Mouse (Mus musculus) embryonic facial prominence, embryonic 13.5 days (tissue): ENCODE results near the gene Ube2v1. TPM values are rescaled to one million over a fixed set of nuclear protein-coding genes. Genes with fewer than 3 reads are reported as not detected.

Experiments
- ATAC-seq: fragments of 200-750 bp; cut with Nextera tagmentation; 2 replicates; pipeline ENCODE4 v1.8.0; 2017; ENCODE audit warnings: low read depth; ENCODE audit not compliant: insufficient number of reproducible peaks, insufficient read depth, low FRiP score, low TSS enrichment
- H3K27ac ChIP-seq: fragments of 300-500 bp; sonication (generic); 2 replicates; pipeline ENCODE4 v1.5.1; 2015; ENCODE audit warnings: moderate library complexity, mild to moderate bottlenecking, inconsistent platforms
- H3K27me3 ChIP-seq: fragments of 300-500 bp; sonication (generic); 2 replicates; pipeline ENCODE4 v1.6.1; 2015; ENCODE audit warnings: mild to moderate bottlenecking, inconsistent platforms
- H3K36me3 ChIP-seq: fragments of 300-500 bp; sonication (generic); 2 replicates; pipeline ENCODE4 v1.6.1; 2015; ENCODE audit warnings: mild to moderate bottlenecking, inconsistent platforms
- H3K4me1 ChIP-seq: fragments of 300-500 bp; sonication (generic); 2 replicates; pipeline ENCODE4 v1.6.1; 2015; ENCODE audit warnings: inconsistent platforms
- H3K4me2 ChIP-seq: fragments of 300-500 bp; sonication (generic); 2 replicates; pipeline ENCODE4 v1.6.1; 2015; ENCODE audit warnings: moderate library complexity, mild to moderate bottlenecking, inconsistent platforms
- H3K4me3 ChIP-seq: fragments of 300-500 bp; sonication (generic); 2 replicates; pipeline ENCODE4 v1.5.1; 2015; ENCODE audit warnings: mild to moderate bottlenecking, inconsistent platforms
- H3K9ac ChIP-seq: fragments of 300-500 bp; sonication (generic); 2 replicates; pipeline ENCODE4 v1.6.1; 2015; ENCODE audit warnings: mild to moderate bottlenecking, inconsistent platforms
- H3K9me3 ChIP-seq: fragments of 300-500 bp; sonication (generic); 2 replicates; pipeline ENCODE4 v1.6.1; 2016; ENCODE audit warnings: inconsistent platforms
- WGBS: fragments of 180-500 bp; shearing (Covaris S2); methylation state at CpG from one replicate; pipeline ENCODE4 v1.1.7; 2015; ENCODE audit warnings: mixed read lengths; 5-methylcytosine and 5-hydroxymethylcytosine counted together
- polyA plus RNA-seq: library from polyadenylated mRNA; unstranded; fragments of >200 nt; fragmentation: Nextera tagmentation; extraction: Ambion mirVana; gene quantifications from 2 replicates; pipeline ENCODE4 v1.2.1, GENCODE M21; 2015

Ube2v1 gene
- polyA plus RNA-seq, 1 experiment from 2014 or later, result 262 TPM

GRCm38 (mm10) chr2:167583161-167583952 lies 48.5 kb downstream of the Ube2v1 start:
- ATAC-seq, result no peak
- H3K4me1 ChIP-seq, result peaks cover 54% of the 10 kb centered on the region

DNA sequence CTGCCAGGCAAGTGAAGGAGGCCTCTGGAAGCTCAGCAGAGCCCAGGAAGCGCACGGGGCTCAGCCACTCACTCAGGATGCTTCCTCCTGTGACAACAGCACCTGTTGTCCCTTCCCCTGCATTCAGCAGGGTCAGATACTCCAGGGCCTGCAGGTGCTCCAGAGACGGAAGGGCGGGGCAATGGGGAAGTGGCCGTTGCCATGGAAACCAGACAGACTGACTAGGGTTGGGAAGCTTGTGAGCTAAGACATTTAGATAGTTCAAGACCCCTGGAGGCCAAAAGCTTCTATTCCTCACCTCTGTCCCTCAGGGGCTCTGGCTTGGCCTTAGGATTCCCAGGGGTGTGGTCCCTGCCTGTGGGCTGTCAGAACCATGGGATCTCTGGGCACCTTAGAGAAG lies 53.4 kb downstream of the Ube2v1 start:
- no peak overlapping the region for H3K4me2 ChIP-seq
- no peaks in the 10 kb centered on the region for H3K9me3 ChIP-seq
- no peaks in the 10 kb centered on the region for H3K36me3 ChIP-seq
- no peak overlapping the region for H3K4me3 ChIP-seq
- no peaks in the 10 kb centered on the region for H3K27me3 ChIP-seq
- H3K4me1 ChIP-seq, result peaks cover 23% of the 10 kb centered on the region
- no peak for ATAC-seq
- H3K27ac ChIP-seq, result 0 out of 2 replicates have a peak overlapping the region, but pooled peaks have one; percentile 16
- peak overlapping the region; percentile 40; the same call in 1 of the 2 replicates for H3K9ac ChIP-seq
- WGBS, result 36% methylated on average over 5 of the region's 5 CpGs

More at GRCm38 (mm10) chr2:167583161-167583952, 48.5 kb downstream of the Ube2v1 start:
- Histone ChIP-seq H3K27me3 (no peaks in the 10 kb centered on the region), H3K27ac (peak overlapping the region; percentile 73), H3K36me3 (no peaks in the 10 kb centered on the region), H3K4me3 (no peak overlapping the region), H3K9ac (0 out of 2 replicates have a peak overlapping the region, but pooled peaks have one; percentile 46), H3K4me2 (no peak overlapping the region), H3K9me3 (no peaks in the 10 kb centered on the region)
- WGBS, result 16% methylated on average over 10 of the region's 10 CpGs

DNA sequence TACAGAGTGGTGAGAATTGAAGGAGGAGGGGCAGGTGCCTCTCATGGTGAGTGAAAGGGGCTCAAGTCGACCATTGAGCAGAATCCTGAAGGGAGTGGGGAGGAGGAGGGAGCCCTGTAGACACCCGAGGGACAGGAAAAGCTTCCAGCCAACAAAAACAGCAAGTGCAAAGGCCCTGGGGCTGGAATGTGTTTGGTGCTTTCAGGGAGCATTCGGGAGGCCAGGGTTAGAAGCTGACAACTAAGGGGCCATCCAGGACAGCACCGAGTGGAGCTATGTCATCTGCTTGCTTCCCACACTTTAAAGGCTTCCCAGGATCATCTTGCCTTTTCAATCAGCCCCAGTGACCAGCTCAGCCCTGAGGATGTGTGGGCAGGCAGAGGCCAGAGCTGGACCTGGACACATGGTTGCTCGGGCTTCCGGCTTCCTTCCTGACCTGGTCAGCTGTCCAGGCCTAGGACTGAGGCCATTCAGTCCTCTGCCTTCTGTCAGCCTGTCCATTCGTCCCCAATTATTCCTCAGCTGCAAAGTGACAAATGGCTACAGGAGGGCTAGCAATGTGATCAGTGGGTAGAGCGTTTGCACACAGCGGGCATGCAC lies 54.6 kb downstream of the Ube2v1 start:
- no peaks in the 10 kb centered on the region for H3K36me3 ChIP-seq
- H3K27ac ChIP-seq, result no peak overlapping the region
- H3K27me3 ChIP-seq, result no peaks in the 10 kb centered on the region
- no peak for ATAC-seq
- 48% methylated on average over 9 of the region's 9 CpGs for WGBS
- H3K4me2 ChIP-seq, result no peak overlapping the region
- H3K4me1 ChIP-seq, result peaks cover 12% of the 10 kb centered on the region
- no peaks in the 10 kb centered on the region for H3K9me3 ChIP-seq
- H3K4me3 ChIP-seq, result no peak overlapping the region
- H3K9ac ChIP-seq, result no peak overlapping the region

DNA sequence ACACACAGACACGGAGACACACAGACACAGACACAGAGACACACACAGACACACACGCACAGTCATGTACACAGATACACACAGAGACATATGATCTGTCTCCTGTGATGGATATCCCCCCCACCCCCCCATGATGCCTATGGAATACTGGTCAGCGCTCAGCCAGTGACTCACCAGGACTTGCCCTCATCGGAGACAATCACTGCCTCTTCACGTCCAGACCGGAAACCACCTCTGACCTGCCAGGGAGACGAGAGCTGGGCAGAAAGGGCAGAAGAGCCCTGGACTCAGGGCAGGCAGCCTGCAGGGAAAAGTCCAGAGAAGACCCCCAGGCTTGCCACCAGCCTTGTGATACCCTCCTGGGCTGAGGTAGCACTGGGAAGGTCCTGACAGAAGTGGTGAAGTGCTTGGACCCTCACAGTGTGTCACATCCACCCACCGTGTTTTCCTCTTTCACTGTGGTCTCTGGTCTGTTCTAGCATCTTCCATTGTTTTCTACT lies 55.7 kb downstream of the Ube2v1 start:
- 74% methylated on average over 8 of the region's 8 CpGs for WGBS
- no peak overlapping the region for H3K9ac ChIP-seq
- no peak overlapping the region for H3K4me2 ChIP-seq
- H3K27ac ChIP-seq, result no peak overlapping the region
- H3K4me1 ChIP-seq, result peaks cover 15% of the 10 kb centered on the region
- H3K36me3 ChIP-seq, result no peaks in the 10 kb centered on the region
- ATAC-seq, result no peak
- no peak overlapping the region for H3K4me3 ChIP-seq
- no peaks in the 10 kb centered on the region for H3K9me3 ChIP-seq
- H3K27me3 ChIP-seq, result no peaks in the 10 kb centered on the region

- H3K36me3 ChIP-seq, result no peaks in the 10 kb centered on the region
- no peak overlapping the region for H3K9ac ChIP-seq
- 79% methylated on average over 7 of the region's 7 CpGs for WGBS
- H3K4me2 ChIP-seq, result no peak overlapping the region
- H3K9me3 ChIP-seq, result no peaks in the 10 kb centered on the region
- no peaks in the 10 kb centered on the region for H3K27me3 ChIP-seq
- ATAC-seq, result no peak
- H3K4me1 ChIP-seq, result peaks cover 19% of the 10 kb centered on the region
- H3K4me3 ChIP-seq, result no peak overlapping the region
- H3K27ac ChIP-seq, result no peak overlapping the region; the same call in 1 of the 2 replicates
Observed at GRCm38 (mm10) chr2:167575581-167575980, 56.3 kb downstream of the Ube2v1 start.

- no peaks in the 10 kb centered on the region for H3K36me3 ChIP-seq
- peaks cover 27% of the 10 kb centered on the region for H3K4me1 ChIP-seq
- no peak overlapping the region; the same call in 1 of the 2 replicates for H3K27ac ChIP-seq
- no peak overlapping the region for H3K4me3 ChIP-seq
- H3K4me2 ChIP-seq, result no peak overlapping the region
- no peak overlapping the region for H3K9ac ChIP-seq
- WGBS, result 61% methylated on average over 9 of the region's 9 CpGs
- no peaks in the 10 kb centered on the region for H3K9me3 ChIP-seq
- ATAC-seq, result no peak
- H3K27me3 ChIP-seq, result no peaks in the 10 kb centered on the region
Observed at GRCm38 (mm10) chr2:167574814-167575213, 57.1 kb downstream of the Ube2v1 start.

DNA sequence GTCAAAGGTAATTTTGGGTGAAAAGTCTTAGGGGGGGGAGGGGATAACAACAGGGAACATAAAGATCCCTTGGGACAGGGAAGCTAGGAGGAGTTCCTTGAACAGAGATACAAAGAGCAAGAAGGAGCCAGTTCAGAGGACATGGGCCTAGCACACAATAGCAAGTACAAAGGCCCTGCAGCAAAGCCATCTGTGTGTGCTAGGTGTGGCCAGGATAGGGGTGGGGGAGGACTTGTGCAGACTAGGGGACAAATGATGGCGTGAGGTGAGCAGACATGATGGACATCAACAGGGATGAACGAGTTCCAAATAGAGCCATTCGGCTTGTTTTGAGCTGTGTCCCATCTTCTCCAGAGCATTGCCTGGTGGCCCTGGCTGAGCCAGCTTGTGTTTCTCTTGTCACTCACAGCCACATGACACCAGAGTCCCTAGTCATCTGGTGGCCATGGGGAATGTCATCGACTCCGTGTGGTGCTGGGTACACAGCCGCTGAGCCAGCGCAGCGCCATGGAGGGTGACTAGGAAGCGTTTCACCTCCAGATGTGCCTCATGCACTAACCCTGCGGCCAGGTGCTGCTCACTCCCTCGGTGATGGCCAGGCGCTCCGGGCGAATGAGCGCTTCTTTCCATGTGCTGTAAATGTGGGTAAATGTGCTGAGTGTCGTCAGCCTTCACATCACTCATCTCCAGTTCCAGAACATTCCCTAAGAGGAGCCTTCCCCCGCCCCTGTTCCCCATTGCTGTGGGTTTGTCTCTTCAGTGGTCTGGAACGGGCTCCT lies 60.3 kb downstream of the Ube2v1 start:
- ATAC-seq, result no peak
- H3K4me1 ChIP-seq, result peaks cover 32% of the 10 kb centered on the region
- H3K9ac ChIP-seq, result no peak overlapping the region
- WGBS, result 78% methylated on average over 18 of the region's 18 CpGs
- H3K27ac ChIP-seq, result no peak overlapping the region
- no peaks in the 10 kb centered on the region for H3K27me3 ChIP-seq
- H3K36me3 ChIP-seq, result no peaks in the 10 kb centered on the region
- H3K4me3 ChIP-seq, result no peak overlapping the region
- no peak overlapping the region for H3K4me2 ChIP-seq
- H3K9me3 ChIP-seq, result no peaks in the 10 kb centered on the region

- ATAC-seq, result no peak
- Histone ChIP-seq H3K27ac (peak overlapping the region; percentile 87), H3K9me3 (no peaks in the 10 kb centered on the region), H3K9ac (no peak overlapping the region), H3K27me3 (no peaks in the 10 kb centered on the region), H3K4me2 (no peak overlapping the region), H3K36me3 (no peaks in the 10 kb centered on the region), H3K4me1 (peaks cover 37% of the 10 kb centered on the region), H3K4me3 (no peak overlapping the region)
- 91% methylated on average over 6 of the region's 6 CpGs for WGBS
Observed at GRCm38 (mm10) chr2:167570815-167571214, 61.1 kb downstream of the Ube2v1 start.

DNA sequence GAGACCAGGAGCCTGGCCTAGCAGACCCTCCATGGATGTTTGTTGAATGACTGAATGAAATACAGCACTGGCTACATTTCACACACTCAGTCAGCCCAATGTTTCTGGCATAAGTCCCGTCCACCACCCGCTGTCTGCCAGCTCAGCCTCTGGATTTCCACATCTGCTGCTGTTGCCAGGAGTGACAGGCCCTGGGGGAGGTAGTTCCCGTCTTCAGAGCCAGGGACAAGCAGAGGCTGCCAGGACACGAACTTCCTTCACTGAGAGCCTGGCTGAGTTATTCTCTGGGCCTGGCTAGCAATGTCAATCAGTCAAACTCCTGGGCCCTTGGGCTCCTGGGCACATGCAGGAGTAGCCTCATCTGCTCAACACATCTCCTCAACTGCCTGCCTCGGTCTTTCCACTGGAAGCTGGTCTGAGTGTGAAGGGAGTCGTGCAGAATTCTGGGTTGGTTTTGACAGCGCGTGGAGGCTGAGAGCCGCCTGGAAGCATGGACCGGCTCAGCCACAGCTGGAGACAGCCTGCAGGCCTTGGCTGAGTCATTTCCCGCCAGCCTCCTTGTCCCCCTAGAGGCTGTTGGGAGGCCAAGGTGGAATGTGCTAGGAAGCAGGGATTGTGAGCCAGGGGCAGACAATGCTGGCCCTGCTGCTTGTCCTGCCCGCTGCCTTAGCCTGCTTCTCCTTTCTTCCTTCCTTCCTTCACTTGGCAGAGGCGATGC lies 61.8 kb downstream of the Ube2v1 start:
- 43% methylated on average over 13 of the region's 13 CpGs for WGBS

DNA sequence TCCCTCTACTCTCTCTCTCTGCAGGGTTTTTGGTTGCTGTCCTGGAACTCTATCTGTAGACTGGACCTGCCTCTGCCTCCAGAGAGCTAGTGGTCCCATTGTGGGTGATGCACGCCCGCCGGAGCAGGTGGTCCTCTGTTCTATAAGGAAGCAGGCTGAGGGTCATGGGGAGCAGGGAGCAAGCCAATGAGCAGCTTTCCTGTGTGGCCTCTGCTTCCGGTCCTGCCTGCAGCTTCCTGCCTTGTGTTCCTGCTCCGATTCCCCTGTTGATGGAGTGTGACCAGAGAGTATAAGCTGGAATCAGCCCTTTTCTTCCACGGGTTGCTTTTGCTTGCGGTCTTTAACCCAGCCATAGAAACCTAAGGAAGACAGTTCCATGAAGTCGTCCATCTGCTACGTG lies 63.8 kb downstream of the Ube2v1 start:
- 74% methylated on average over 9 of the region's 9 CpGs for WGBS
- H3K9ac ChIP-seq, result 0 out of 2 replicates have a peak overlapping the region, but pooled peaks have one; percentile 36
- H3K27ac ChIP-seq, result peak overlapping the region; percentile 48; the same call in 1 of the 2 replicates
- H3K4me1 ChIP-seq, result peaks cover 62% of the 10 kb centered on the region
- no peaks in the 10 kb centered on the region for H3K27me3 ChIP-seq
- ATAC-seq, result no peak
- H3K9me3 ChIP-seq, result no peaks in the 10 kb centered on the region
- no peak overlapping the region for H3K4me3 ChIP-seq
- no peak overlapping the region for H3K4me2 ChIP-seq
- H3K36me3 ChIP-seq, result no peaks in the 10 kb centered on the region

More for the DNA sequence above, 61.8 kb downstream of the Ube2v1 start:
- H3K4me2 ChIP-seq, result no peak overlapping the region
- peak overlapping the region; percentile 87 for H3K27ac ChIP-seq
- H3K36me3 ChIP-seq, result no peaks in the 10 kb centered on the region
- H3K9ac ChIP-seq, result no peak overlapping the region
- H3K4me1 ChIP-seq, result peaks cover 44% of the 10 kb centered on the region
- no peak overlapping the region for H3K4me3 ChIP-seq
- no peaks in the 10 kb centered on the region for H3K27me3 ChIP-seq
- no peaks in the 10 kb centered on the region for H3K9me3 ChIP-seq
- ATAC-seq, result 0 out of 2 replicates have a peak, but pooled peaks have one; percentile 11

DNA sequence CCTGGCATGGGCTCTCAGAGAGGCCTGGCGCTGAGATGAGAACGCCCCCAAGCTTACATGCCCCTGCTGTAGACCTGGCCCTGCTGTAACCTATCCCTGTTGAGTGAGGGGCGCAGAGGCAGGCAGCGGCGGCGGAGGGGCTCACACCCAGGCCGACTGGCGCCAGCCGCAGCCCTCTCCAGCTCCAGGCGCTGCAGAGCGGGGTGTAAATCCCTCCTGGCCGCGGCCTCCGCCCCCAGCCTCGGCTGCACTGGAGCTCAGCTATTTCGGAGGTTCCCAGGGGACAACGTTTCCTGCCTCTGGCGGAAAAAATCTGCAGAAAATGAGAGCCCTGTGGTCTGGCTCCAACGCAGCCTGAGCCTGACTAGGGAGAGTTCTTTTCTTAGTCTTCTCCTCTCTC lies 66.2 kb downstream of the Ube2v1 start:
- Histone ChIP-seq H3K27ac (peak overlapping the region; percentile 96), H3K9me3 (no peaks in the 10 kb centered on the region), H3K27me3 (no peaks in the 10 kb centered on the region), H3K9ac (peak overlapping the region; percentile 60), H3K4me1 (peaks cover 73% of the 10 kb centered on the region), H3K4me2 (peak overlapping the region; percentile 53), H3K36me3 (no peaks in the 10 kb centered on the region), H3K4me3 (peak overlapping the region; percentile 26)
- ATAC-seq, result peak; percentile 35
- 2% methylated on average over 19 of the region's 19 CpGs for whole genome bisulfite sequencing
